Mouse (Mus musculus) MEL (cell line): ENCODE data around the gene Chst14. TPM values are rescaled to one million over a fixed set of nuclear protein-coding genes. Genes with fewer than 3 reads are reported as not detected.

ENCODE experiments used
- DNase-seq: peaks from one replicate; pipeline ENCODE4 v3.0.0; 2011; ENCODE audit warnings: low read depth, low spot score
- H3K27ac ChIP-seq: 2 replicates; pipeline ENCODE4 v1.5.1; 2012; ENCODE audit warnings: low read depth, mild to moderate bottlenecking, control low read depth, low read length, moderate library complexity; ENCODE audit not compliant: control insufficient read depth
- H3K27me3 ChIP-seq, 2 experiments: fragments of 150-350 bp in 1 of 2; sonication (generic) in 1 of 2; 2 replicates each; pipeline ENCODE4 v1.6.1; 2012; ENCODE audit warnings: low read length in 2 of 2, mild to moderate bottlenecking in 2 of 2, improper control_type of control experiment in 1 of 2, moderate library complexity in 1 of 2; ENCODE audit not compliant: insufficient read depth in 2 of 2, control insufficient read depth in 1 of 2
- H3K36me3 ChIP-seq, 2 experiments: 2 replicates each; pipeline ENCODE4 v1.6.1; 2012 to 2014; ENCODE audit warnings: low read length in 2 of 2, improper control_type of control experiment in 1 of 2, inconsistent platforms in 1 of 2, mild to moderate bottlenecking in 1 of 2; ENCODE audit not compliant: insufficient read depth in 2 of 2, control insufficient read depth in 1 of 2
- H3K4me1 ChIP-seq, 2 experiments: fragments of 150-350 bp in 1 of 2; sonication (generic) in 1 of 2; 2 replicates each; pipeline ENCODE4 v1.6.1; 2012; ENCODE audit warnings: low read length in 2 of 2, improper control_type of control experiment in 1 of 2, mild to moderate bottlenecking in 1 of 2; ENCODE audit not compliant: insufficient read depth in 2 of 2, control insufficient read depth in 1 of 2
- H3K4me3 ChIP-seq, 2 experiments: fragments of 150-350 bp in 1 of 2; sonication (generic) in 1 of 2; 2 replicates each; pipeline ENCODE4 v1.5.1; 2012; ENCODE audit warnings: low read depth in 2 of 2, low read length in 2 of 2, mild to moderate bottlenecking in 2 of 2, moderate library complexity in 2 of 2, control low read depth in 1 of 2, improper control_type of control experiment in 1 of 2; ENCODE audit not compliant: control insufficient read depth in 1 of 2, insufficient read depth in 1 of 2
- H3K79me2 ChIP-seq: 2 replicates; pipeline ENCODE4 v1.6.1; 2012; ENCODE audit warnings: mild to moderate bottlenecking, low read length, moderate library complexity; ENCODE audit not compliant: control insufficient read depth, poor library complexity, insufficient read depth
- H3K9ac ChIP-seq: 2 replicates; pipeline ENCODE4 v1.6.1; 2012; ENCODE audit warnings: low read depth, mild to moderate bottlenecking, control low read depth, low read length, moderate library complexity; ENCODE audit not compliant: control insufficient read depth, poor library complexity, severe bottlenecking
- H3K9me3 ChIP-seq: fragments of 150-350 bp; sonication (generic); replicated peaks from 2 replicates; pipeline ENCODE4 v1.6.1; 2012; ENCODE audit warnings: mild to moderate bottlenecking, low read length, improper control_type of control experiment, moderate library complexity; ENCODE audit not compliant: insufficient read depth
- CTCF ChIP-seq, 3 experiments: IDR thresholded peaks in 2 of 3; conservative IDR thresholded peaks in 1 of 3; 2 replicates each; pipeline ENCODE4 v1.5.1; 2011 to 2012; ENCODE audit warnings: low read length in 3 of 3, low read depth in 2 of 3, mild to moderate bottlenecking in 2 of 3, improper control_type of control experiment in 1 of 3, inconsistent platforms in 1 of 3, mixed read lengths in 1 of 3, moderate library complexity in 1 of 3; ENCODE audit not compliant: control insufficient read depth in 1 of 3, insufficient read depth in 1 of 3, poor library complexity in 1 of 3, severe bottlenecking in 1 of 3
- E2F4 ChIP-seq: IDR thresholded peaks from 2 replicates; pipeline ENCODE4 v1.6.1; 2011; ENCODE audit warnings: low read depth, low read length, improper control_type of control experiment, borderline replicate concordance
- ELF1 ChIP-seq: IDR thresholded peaks from 2 replicates; pipeline ENCODE4 v1.6.1; 2014; ENCODE audit warnings: low read depth, mild to moderate bottlenecking, inconsistent platforms, low read length, improper control_type of control experiment, moderate library complexity
- HCFC1 ChIP-seq: IDR thresholded peaks from 2 replicates; pipeline ENCODE4 v1.6.1; 2012; ENCODE audit warnings: low read depth, mild to moderate bottlenecking, inconsistent platforms, low read length, improper control_type of control experiment, moderate library complexity
- MAFK ChIP-seq: IDR thresholded peaks from 2 replicates; pipeline ENCODE4 v1.6.1; 2011; ENCODE audit warnings: low read depth, mild to moderate bottlenecking, low read length, improper control_type of control experiment, borderline replicate concordance
- MAX ChIP-seq: IDR thresholded peaks from 2 replicates; pipeline ENCODE4 v1.6.1; 2011; ENCODE audit warnings: low read length, improper control_type of control experiment
- MAZ ChIP-seq: IDR thresholded peaks from 2 replicates; pipeline ENCODE4 v1.6.1; 2012; ENCODE audit warnings: low read depth, mild to moderate bottlenecking, inconsistent platforms, low read length, improper control_type of control experiment
- MEF2A ChIP-seq: IDR thresholded peaks from 2 replicates; pipeline ENCODE4 v1.6.1; 2014; ENCODE audit warnings: low read depth, mild to moderate bottlenecking, inconsistent platforms, low read length, improper control_type of control experiment; ENCODE audit not compliant: poor library complexity, insufficient replicate concordance, severe bottlenecking; ENCODE audit errors: extremely low read depth
- MXI1 ChIP-seq: IDR thresholded peaks from 2 replicates; pipeline ENCODE4 v1.6.1; 2011; ENCODE audit warnings: mild to moderate bottlenecking, low read depth, low read length, improper control_type of control experiment
- MYC ChIP-seq: IDR thresholded peaks from 2 replicates; pipeline ENCODE4 v1.6.1; 2011; ENCODE audit warnings: low read depth, mild to moderate bottlenecking, low read length, improper control_type of control experiment, moderate library complexity
- NELFE ChIP-seq: IDR thresholded peaks from 2 replicates; pipeline ENCODE4 v1.6.1; 2011; ENCODE audit warnings: low read depth, low read length, improper control_type of control experiment
- NRF1 ChIP-seq: IDR thresholded peaks from 2 replicates; pipeline ENCODE4 v1.6.1; 2014; ENCODE audit warnings: low read depth, mild to moderate bottlenecking, inconsistent platforms, low read length, improper control_type of control experiment, moderate library complexity; ENCODE audit not compliant: poor library complexity, insufficient read depth, severe bottlenecking
- POLR2A ChIP-seq, 2 experiments: IDR thresholded peaks; 2 replicates each; pipeline ENCODE4 v1.6.1; 2011 to 2012; ENCODE audit warnings: low read length in 2 of 2, mild to moderate bottlenecking in 2 of 2, control low read depth in 1 of 2, improper control_type of control experiment in 1 of 2, low read depth in 1 of 2, moderate library complexity in 1 of 2; ENCODE audit not compliant: control insufficient read depth in 1 of 2, insufficient read depth in 1 of 2, poor library complexity in 1 of 2
- POLR2AphosphoS5 ChIP-seq: IDR thresholded peaks from 2 replicates; pipeline ENCODE4 v1.6.1; 2012; ENCODE audit warnings: low read depth, borderline replicate concordance, mild to moderate bottlenecking, inconsistent platforms, low read length, moderate library complexity, mixed read lengths
- RAD21 ChIP-seq: IDR thresholded peaks from 2 replicates; pipeline ENCODE4 v1.6.1; 2011; ENCODE audit warnings: mild to moderate bottlenecking, low read depth, low read length, improper control_type of control experiment
- SIN3A ChIP-seq: IDR thresholded peaks from 2 replicates; pipeline ENCODE4 v1.6.1; 2012; ENCODE audit warnings: low read length, improper control_type of control experiment, inconsistent platforms
- TAL1 ChIP-seq: IDR thresholded peaks from 2 replicates; pipeline ENCODE4 v1.6.1; 2012; ENCODE audit warnings: mild to moderate bottlenecking, inconsistent platforms, low read length, moderate library complexity, mixed read lengths
- TCF12 ChIP-seq: IDR thresholded peaks from 2 replicates; pipeline ENCODE4 v1.6.1; 2014; ENCODE audit warnings: low read depth, mild to moderate bottlenecking, inconsistent platforms, low read length, improper control_type of control experiment, moderate library complexity
- polyA plus RNA-seq, 2 experiments: library from polyadenylated mRNA; stranded (reverse) in 1 of 2; unstranded in 1 of 2; fragments of >175 nt in 1 of 2; fragments of >200 nt in 1 of 2; gene quantifications; 2 replicates each; pipeline versions ENCODE4 v1.2.1 to v1.2.4; 2012; ENCODE audit warnings: low replicate concordance in 2 of 2, low read depth in 1 of 2; ENCODE audit not compliant: insufficient read length in 2 of 2, insufficient read depth in 1 of 2, missing spikeins in 1 of 2
- total RNA-seq: library from RNA; depleted of rRNA; stranded (reverse); fragments of 300-350 nt; gene quantifications from 2 replicates; pipeline ENCODE4 v1.2.3, GENCODE M21; 2012; rRNA removed

Chst14 gene
- total RNA-seq (2.1 and 2.2 TPM in 2 replicates), polyA plus RNA-seq (1 to 10 TPM in 1 of 2 experiments, not detected in 1; 5.0 TPM)

DNA sequence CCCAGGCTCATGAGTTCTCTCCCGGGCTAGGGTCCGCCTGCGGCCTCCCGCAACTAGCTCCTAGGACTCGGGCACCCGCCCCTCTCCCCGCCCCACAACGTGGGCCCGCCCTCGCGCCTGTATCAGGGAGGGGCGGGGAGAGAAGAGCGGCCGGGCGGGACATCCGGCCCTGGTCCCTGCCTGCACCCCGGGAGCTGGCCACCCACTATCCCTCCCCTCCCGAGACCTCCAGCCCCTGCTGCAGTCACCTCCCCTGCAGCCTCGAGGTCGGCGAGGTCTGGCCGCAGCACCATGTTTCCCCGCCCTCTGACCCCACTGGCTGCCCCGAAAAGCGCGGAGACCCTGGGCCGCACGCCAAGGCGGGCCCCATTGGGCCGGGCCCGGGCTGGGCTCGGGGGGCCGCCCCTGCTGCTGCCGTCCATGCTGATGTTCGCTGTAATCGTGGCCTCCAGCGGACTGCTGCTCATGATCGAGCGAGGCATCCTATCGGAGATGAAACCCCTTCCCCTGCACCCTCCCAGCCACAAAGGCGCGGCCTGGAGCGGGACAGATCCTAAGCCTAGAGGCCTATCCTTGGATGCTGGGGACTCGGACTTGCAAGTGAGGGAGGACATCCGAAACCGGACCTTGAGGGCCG, at the start of gene Chst14:
Gene Chst14, plus strand, starts transcription at position 136 of the 637 bp plus-strand sequence.
- Histone ChIP-seq H3K4me1 (peaks cover 0 to 12% of the 10 kb centered on the region in 2 experiments; a peak in 2 of 4 replicates), H3K4me3 (peak within 1 kb of the TSS; percentile 66 to 97), H3K27me3 (no peaks in the 10 kb centered on the region), H3K27ac (no peak within 1 kb of the TSS)
- DNase-seq = peak; percentile 79
- TF ChIP-seq MYC = no peak
- TF ChIP-seq HCFC1 = peak; percentile 68
- TF ChIP-seq MEF2A = no peak
- TF ChIP-seq POLR2A (IDR thresholded peaks at IDR 0.05; ENCODE audit: control insufficient read depth in 1 of 2, insufficient read depth in 1 of 2, low read depth in 1 of 2, low read length in 2 of 2, poor library complexity in 1 of 2) = peak; percentile 45 to 62; a peak in 2 of 4 replicates
- TF ChIP-seq MAX = no peak
- TF ChIP-seq TAL1 = no peak
- TF ChIP-seq MXI1 = peak; percentile 59; the same call in 1 of the 2 replicates
- peak; percentile 36; the same call in 1 of the 2 replicates for TF ChIP-seq TCF12
- 0 out of 2 replicates have a peak, but pooled peaks have one; percentile 71 for TF ChIP-seq MAZ
- TF ChIP-seq NELFE = peak; percentile 60
- TF ChIP-seq E2F4 = no peak
- TF ChIP-seq, all 39 proteins: peak for 6
- Histone ChIP-seq H3K36me3 (no peaks in the 10 kb centered on the region; a peak in 1 of 4 replicates), H3K9me3 (no peaks in the 10 kb centered on the region), H3K9ac (peak within 1 kb of the TSS; percentile 72), H3K79me2 (peaks cover 6% of the 10 kb centered on the region; the same call in 1 of the 2 replicates)

DNA sequence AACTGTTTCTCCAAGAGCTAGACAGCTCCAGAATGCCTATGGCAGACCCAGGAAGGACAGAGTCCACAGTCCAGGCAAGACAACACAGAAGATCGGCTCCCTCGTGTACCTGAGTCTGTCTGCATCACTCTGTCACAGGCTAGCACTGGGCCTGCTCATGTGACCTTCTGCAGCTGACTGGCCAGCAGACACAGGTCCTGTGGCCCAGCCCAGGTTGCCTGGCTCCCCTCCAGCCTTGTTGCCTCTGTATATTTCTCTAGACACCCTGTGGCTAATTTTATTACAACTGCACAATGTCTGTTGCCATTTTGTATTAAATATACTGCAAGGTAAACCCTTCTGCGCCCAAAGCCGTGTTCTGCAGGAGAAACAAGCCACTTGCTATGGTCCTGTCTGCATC, 45.3 kb upstream of the Chst14 start:
- H3K36me3 ChIP-seq = no peaks in the 10 kb centered on the region; a peak in 1 of 4 replicates
- no peak overlapping the region for H3K27ac ChIP-seq
- no peaks in the 10 kb centered on the region for H3K79me2 ChIP-seq
- H3K27me3 ChIP-seq = no peaks in the 10 kb centered on the region
- H3K4me1 ChIP-seq = no peaks in the 10 kb centered on the region; a peak in 1 of 4 replicates
- no peaks in the 10 kb centered on the region for H3K9me3 ChIP-seq
- no peak overlapping the region for H3K9ac ChIP-seq
- no peak overlapping the region for H3K4me3 ChIP-seq
- no peak for DNase-seq
- TF ChIP-seq ELF1 (no peak), TAL1 (no peak), NRF1 (no peak)

DNA sequence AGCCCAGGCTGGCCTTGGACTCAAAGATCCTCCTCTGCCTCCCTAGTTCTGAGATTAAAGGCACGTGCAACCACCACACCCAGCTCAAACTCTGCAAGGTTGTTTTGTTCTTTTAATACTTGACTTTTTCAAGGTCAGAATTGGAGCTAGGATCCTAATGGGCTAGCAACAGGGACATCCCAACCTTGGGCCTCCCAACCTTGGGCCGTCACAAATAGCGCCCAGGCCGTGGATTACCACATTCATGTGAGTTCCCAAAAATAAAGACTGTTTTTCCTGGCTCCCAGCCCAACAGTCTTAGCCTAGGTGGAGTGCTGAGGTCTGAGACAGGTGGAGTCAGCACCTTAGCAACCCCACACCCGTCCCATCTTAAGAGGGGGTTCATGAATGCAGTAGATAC, 44.3 kb upstream of the Chst14 start:
- no peak overlapping the region for H3K4me3 ChIP-seq
- no peak for DNase-seq
- H3K4me1 ChIP-seq = no peaks in the 10 kb centered on the region; a peak in 1 of 4 replicates
- no peaks in the 10 kb centered on the region; a peak in 1 of 4 replicates for H3K36me3 ChIP-seq
- no peaks in the 10 kb centered on the region for H3K9me3 ChIP-seq
- H3K9ac ChIP-seq = no peak overlapping the region
- TF ChIP-seq MAFK = no peak
- TF ChIP-seq CTCF (IDR thresholded peaks at IDR 0.05 in 2 of 3, conservative IDR thresholded peaks at IDR 0.05 in 1 of 3; ENCODE audit: control insufficient read depth in 1 of 3, insufficient read depth in 1 of 3, low read depth in 2 of 3, low read length in 3 of 3, poor library complexity in 1 of 3, severe bottlenecking in 1 of 3) = no peak
- no peak for TF ChIP-seq NRF1
- no peak for TF ChIP-seq SIN3A
- no peak for TF ChIP-seq HCFC1
- TF ChIP-seq TCF12 = no peak
- no peak for TF ChIP-seq E2F4
- no peak for TF ChIP-seq RAD21
- no peak for TF ChIP-seq POLR2AphosphoS5
- no peak for TF ChIP-seq MAZ
- H3K79me2 ChIP-seq = no peaks in the 10 kb centered on the region
- no peaks in the 10 kb centered on the region for H3K27me3 ChIP-seq
- H3K27ac ChIP-seq = no peak overlapping the region
